Mouse (Mus musculus) kidney, embryonic 16.5 days (tissue): ENCODE data around the gene Egflam. TPM values are rescaled to one million over a fixed set of nuclear protein-coding genes. Genes with fewer than 3 reads are reported as not detected.

Experiments
- ATAC-seq: fragments of 200-750 bp; cut with Nextera tagmentation; 2 replicates; pipeline ENCODE4 v1.8.0; 2017; ENCODE audit warnings: moderate TSS enrichment; ENCODE audit not compliant: low FRiP score, low TSS enrichment
- H3K27ac ChIP-seq: fragments of 300-500 bp; sonication (generic); 2 replicates; pipeline ENCODE4 v1.5.1; 2014; ENCODE audit warnings: low read length
- H3K27me3 ChIP-seq: fragments of 300-500 bp; sonication (generic); 2 replicates; pipeline ENCODE4 v1.6.1; 2014; ENCODE audit warnings: low read length, control low read depth, mixed read lengths; ENCODE audit not compliant: insufficient read depth
- H3K36me3 ChIP-seq: fragments of 300-500 bp; sonication (generic); 2 replicates; pipeline ENCODE4 v1.6.1; 2014; ENCODE audit warnings: low read length, control low read depth, mixed read lengths; ENCODE audit not compliant: insufficient read depth
- H3K4me1 ChIP-seq: fragments of 300-500 bp; sonication (generic); 2 replicates; pipeline ENCODE4 v1.6.1; 2014; ENCODE audit warnings: low read length, control low read depth, mixed read lengths; ENCODE audit not compliant: insufficient read depth
- H3K4me2 ChIP-seq: fragments of 300-500 bp; sonication (generic); replicated peaks from 2 replicates; pipeline ENCODE4 v1.6.1; 2014; ENCODE audit warnings: low read depth, low read length
- H3K4me3 ChIP-seq: fragments of 300-500 bp; sonication (generic); 2 replicates; pipeline ENCODE4 v1.5.1; 2014; ENCODE audit warnings: mild to moderate bottlenecking, low read length
- H3K9ac ChIP-seq: fragments of 300-500 bp; sonication (generic); replicated peaks from 2 replicates; pipeline ENCODE4 v1.6.1; 2014; ENCODE audit warnings: low read length
- H3K9me3 ChIP-seq: fragments of 300-500 bp; sonication (generic); 2 replicates; pipeline ENCODE4 v1.6.1; 2016; ENCODE audit warnings: low read length, control low read depth
- WGBS: fragments of 180-500 bp; shearing (Covaris S2); extraction: QIAGEN DNeasy Blood & Tissue Kit; methylation state at CpG from one replicate; pipeline ENCODE4 v1.1.7; 2014; 5-methylcytosine and 5-hydroxymethylcytosine counted together
- polyA plus RNA-seq: library from polyadenylated mRNA; unstranded; fragments of >200 nt; fragmentation: Nextera tagmentation; extraction: Ambion mirVana; gene quantifications from 2 replicates; pipeline ENCODE4 v1.2.1, GENCODE M21; 2015

Egflam gene
- polyA plus RNA-seq: 24.3 and 26.1 TPM in 2 replicates

DNA sequence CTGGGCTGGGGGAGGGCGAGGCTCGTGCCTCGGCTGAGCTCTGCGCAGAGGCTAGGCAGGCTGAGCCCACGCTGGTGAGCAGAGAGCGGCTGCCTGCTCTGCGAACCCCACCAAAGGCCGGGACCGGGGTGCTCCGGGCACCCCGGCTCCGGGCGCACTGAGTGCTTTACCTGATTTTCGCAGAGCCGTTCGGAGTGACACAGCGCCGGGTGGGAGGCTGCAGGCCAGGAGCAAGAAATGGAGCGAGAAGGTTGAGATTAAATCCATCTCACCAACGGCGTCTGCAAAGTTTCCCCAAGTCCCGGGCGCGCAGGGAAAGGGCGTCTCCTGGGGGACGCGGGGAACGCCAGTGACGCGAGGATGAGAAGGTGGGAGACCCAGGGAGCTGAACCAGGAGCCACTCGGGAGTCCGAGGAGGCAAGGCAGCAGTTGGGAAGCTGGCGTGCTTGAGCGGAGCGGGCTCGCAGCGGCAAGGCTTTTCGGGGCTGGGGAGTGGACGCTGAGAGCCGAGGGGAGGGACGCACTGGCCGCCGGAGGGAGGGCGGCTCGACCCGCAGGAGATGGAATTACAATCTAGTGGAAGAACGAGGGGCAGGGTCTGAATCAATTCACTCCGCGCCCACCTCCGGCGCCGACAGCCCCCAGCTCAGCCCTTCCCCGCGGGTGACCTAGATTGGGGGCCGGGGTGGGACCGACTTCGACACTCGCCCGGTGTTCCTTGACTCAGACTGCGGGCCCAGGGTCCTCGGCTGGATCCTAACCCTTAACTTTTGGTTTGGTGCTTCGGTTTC is at the start of gene Egflam:
Gene Egflam, minus strand, starts transcription at position 578 of the 791 bp plus-strand sequence.
- no peaks in the 10 kb centered on the region for H3K36me3 ChIP-seq
- peak within 1 kb of the TSS; percentile 72 for H3K4me3 ChIP-seq
- H3K4me1 ChIP-seq: peaks cover 8% of the 10 kb centered on the region; the same call in 1 of the 2 replicates
- under 1% methylated on average over 62 of the region's 62 CpGs for WGBS
- peak within 1 kb of the TSS; percentile 93 for H3K4me2 ChIP-seq
- no peaks in the 10 kb centered on the region for H3K27me3 ChIP-seq
- peak; percentile 83 for ATAC-seq
- H3K9me3 ChIP-seq: no peaks in the 10 kb centered on the region
- peak within 1 kb of the TSS; percentile 77 for H3K9ac ChIP-seq
- peak within 1 kb of the TSS; percentile 73 for H3K27ac ChIP-seq

DNA sequence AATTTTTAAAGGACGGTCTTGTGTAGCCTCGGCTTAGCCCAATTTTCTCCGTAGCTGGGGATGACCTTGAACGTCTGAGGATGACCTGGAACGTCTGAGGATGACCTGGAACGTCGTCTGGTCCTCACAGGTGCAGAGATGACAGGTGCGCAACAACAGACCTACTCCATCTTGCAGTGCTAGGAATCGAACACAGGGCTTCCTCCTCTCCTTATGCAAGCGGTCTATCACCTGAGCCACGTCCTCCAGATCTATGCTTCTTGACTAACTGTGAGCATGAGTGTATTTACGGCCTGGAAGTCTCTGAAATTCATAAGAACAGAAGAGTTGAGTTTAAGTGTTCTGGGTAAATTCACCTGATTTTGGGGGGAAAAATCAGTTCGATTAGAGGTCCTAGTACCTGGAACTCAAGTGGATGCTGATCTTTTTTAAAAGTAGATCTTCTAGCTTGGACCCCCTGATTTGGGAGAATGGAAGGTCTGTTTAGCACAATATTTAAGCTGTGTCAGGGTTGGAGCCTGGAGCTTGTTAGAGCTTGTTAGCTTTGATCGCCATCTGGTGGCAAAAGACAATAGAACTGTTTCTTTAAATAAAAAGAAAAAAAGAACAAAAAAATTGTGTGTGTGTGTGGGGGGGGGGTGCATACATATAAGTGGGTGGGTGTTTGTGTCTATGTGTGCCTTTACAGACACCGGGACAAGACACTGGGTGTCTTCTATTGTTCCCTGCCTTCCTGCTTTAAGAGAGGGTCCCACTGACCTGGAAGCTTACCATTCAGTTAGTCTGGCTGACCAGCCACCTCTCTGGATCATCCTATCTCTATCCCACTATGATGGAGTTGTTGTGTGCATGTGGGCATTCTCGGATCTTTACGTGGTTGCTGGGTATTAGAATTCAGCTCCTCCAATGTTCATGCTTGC is 45.5 kb upstream of the Egflam start:
- H3K9me3 ChIP-seq: no peaks in the 10 kb centered on the region
- no peaks in the 10 kb centered on the region for H3K36me3 ChIP-seq
- H3K4me3 ChIP-seq: no peak overlapping the region
- no peak for ATAC-seq
- 0 out of 2 replicates have a peak, but pooled peaks cover 3% of the 10 kb centered on the region for H3K4me1 ChIP-seq
- 65% methylated on average over 17 of the region's 17 CpGs for WGBS
- H3K4me2 ChIP-seq: no peak overlapping the region
- no peak overlapping the region for H3K27ac ChIP-seq
- no peak overlapping the region for H3K9ac ChIP-seq
- H3K27me3 ChIP-seq: no peaks in the 10 kb centered on the region

DNA sequence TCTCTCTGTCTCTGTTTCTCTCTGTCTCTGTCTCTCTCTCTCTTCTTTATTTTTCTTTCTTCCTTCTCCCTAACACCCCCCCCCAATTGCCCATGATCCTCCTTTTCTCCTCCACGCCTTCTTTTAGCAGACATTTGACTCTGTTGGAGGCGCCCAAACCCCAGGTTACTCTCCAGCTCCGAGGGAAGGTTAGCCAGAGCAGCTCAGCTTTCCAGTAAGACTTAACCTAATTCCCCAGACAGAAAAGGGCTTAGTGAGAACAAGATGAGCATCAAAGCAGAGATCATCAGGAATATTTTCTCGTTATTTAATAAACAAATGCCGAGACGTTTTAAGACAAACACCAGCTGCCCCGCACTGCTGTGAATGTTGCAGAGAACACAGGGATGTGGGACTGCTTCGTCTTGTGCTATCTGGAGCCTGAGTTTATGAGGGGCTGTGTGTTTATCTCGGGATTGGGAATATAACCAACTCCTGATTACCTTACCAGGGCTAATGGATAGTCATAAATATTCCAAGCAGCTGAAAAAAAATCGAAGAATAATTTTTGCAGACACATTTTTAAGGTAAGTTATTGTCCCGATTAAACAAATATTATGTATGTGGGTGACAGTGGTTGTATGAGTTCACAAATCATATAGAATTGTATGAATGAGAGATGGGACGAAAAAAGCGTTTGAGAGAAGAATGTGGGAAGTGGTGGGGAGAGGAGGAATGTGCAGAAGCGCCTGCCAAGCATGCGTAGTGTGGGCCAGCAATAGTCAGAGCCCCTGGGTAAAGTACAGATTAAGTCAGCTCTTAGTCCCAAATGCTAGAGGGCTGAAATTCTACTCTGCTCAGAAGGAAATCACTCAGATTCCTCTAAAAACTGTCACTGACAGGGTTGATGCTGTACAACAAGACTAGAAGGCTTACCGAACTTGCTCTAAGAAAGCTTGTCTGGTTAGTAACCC is 44.2 kb upstream of the Egflam start:
- Histone ChIP-seq H3K9me3 (no peaks in the 10 kb centered on the region), H3K27me3 (no peaks in the 10 kb centered on the region), H3K4me3 (no peak overlapping the region), H3K27ac (no peak overlapping the region), H3K36me3 (no peaks in the 10 kb centered on the region), H3K4me1 (0 out of 2 replicates have a peak, but pooled peaks cover 3% of the 10 kb centered on the region), H3K4me2 (no peak overlapping the region; the same call in 1 of the 2 replicates), H3K9ac (no peak overlapping the region)
- no peak for ATAC-seq
- 57% methylated on average over 16 of the region's 16 CpGs for WGBS

DNA sequence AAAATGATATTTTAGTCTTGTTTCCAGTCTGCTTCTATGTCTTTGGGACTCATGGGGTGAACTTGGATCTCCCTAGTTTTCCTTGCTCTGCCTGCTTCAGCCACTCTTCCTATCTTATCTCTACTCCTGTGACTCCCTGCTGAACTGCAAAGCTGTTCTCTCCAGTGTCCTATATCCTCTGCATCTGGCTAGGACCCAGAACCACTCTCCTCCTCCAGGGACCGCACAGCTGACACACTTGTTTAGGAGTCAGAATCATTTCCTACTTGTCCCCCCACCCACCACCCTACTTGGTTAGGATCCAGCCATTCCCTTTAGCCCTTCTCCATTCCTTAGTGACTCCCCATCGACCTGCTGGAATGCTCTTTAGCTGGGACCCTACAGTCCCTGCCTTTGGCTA is 26.1 kb upstream of the Egflam start:
- WGBS: 80% methylated on average over 2 of the region's 2 CpGs
- no peaks in the 10 kb centered on the region for H3K4me1 ChIP-seq
- no peak overlapping the region for H3K4me3 ChIP-seq
- no peak overlapping the region for H3K27ac ChIP-seq
- no peaks in the 10 kb centered on the region for H3K27me3 ChIP-seq
- no peaks in the 10 kb centered on the region for H3K9me3 ChIP-seq
- H3K9ac ChIP-seq: no peak overlapping the region
- H3K36me3 ChIP-seq: no peaks in the 10 kb centered on the region
- no peak overlapping the region for H3K4me2 ChIP-seq
- no peak for ATAC-seq

DNA sequence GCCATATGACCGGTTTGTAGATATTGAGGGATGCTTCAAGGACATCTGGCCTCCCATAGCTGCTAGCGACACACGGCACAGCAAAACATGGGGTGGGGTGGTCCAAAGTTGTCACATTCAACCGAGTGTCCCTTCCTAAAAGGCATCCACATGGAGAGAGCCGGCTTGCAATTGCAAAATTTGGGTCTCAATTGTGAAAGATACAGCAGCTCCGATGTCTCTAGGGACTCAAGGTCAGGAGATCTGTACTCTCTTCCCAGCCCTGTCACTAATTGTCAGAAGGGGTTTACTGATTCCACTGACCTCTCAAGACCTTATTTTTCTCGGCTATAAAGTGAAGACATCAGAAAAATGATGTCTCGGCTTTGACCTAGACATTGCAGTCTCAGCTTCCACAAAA is 6.3 kb upstream of the Egflam start:
- WGBS: 75% methylated on average over 8 of the region's 8 CpGs
- H3K36me3 ChIP-seq: no peaks in the 10 kb centered on the region
- no peak overlapping the region for H3K4me3 ChIP-seq
- no peak overlapping the region for H3K9ac ChIP-seq
- H3K4me1 ChIP-seq: no peaks in the 10 kb centered on the region
- no peak overlapping the region for H3K4me2 ChIP-seq
- H3K9me3 ChIP-seq: no peaks in the 10 kb centered on the region
- no peak for ATAC-seq
- no peaks in the 10 kb centered on the region for H3K27me3 ChIP-seq
- H3K27ac ChIP-seq: no peak overlapping the region

DNA sequence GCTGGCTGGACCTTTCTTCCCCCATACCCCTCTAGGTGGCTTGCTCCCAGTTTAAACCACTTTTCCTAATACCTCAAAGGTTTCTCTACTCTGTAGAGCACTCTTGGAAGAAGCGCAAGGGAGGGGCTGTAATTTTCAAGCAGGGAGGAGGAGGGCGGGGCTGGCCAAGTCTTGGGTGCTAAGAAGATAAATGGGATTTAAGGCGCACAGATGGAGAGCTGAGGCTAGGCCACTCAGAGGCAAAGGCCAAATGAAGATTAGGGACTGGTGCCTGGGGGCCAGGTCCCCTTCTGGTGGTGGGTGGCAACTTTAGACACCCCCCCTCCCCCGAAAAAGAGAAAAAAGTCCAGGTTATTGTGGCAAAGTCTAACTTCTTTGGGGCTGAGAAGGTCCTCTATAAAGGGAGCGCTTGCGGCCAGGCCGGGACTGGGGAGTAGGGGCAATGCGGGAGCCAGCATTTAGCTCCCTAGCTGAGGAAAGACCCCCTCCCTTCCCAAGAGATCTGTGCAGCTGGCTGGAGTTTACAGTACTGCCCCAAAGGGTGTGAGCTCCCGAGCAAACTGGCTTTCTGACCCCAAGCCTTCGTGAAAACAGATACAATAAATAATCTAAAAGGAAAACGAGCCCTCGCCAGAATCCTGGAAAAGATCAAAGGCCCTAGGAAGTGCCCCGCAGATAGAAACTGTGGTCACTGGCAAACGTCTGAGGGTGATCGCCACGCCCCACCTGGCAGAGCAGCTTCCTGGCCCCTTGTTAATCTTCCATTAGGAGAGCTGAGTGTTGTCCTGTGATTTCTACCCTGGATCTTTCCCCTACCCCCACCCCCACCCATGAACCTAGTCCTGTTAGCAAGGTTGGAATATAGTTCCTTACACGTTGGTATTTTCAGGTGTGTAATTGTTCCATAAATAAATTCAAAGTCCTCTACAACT is 680 bp upstream of the Egflam start:
- H3K9me3 ChIP-seq: no peaks in the 10 kb centered on the region
- H3K27ac ChIP-seq: 0 out of 2 replicates have a peak overlapping the region, but pooled peaks have one; percentile 39
- no peaks in the 10 kb centered on the region for H3K36me3 ChIP-seq
- H3K4me3 ChIP-seq: peak overlapping the region; percentile 72
- peak; percentile 57 for ATAC-seq
- H3K4me1 ChIP-seq: peaks cover 8% of the 10 kb centered on the region; the same call in 1 of the 2 replicates
- peak overlapping the region; percentile 77 for H3K9ac ChIP-seq
- no peaks in the 10 kb centered on the region for H3K27me3 ChIP-seq
- H3K4me2 ChIP-seq: peak overlapping the region; percentile 93
- WGBS: 3% methylated on average over 17 of the region's 17 CpGs

DNA sequence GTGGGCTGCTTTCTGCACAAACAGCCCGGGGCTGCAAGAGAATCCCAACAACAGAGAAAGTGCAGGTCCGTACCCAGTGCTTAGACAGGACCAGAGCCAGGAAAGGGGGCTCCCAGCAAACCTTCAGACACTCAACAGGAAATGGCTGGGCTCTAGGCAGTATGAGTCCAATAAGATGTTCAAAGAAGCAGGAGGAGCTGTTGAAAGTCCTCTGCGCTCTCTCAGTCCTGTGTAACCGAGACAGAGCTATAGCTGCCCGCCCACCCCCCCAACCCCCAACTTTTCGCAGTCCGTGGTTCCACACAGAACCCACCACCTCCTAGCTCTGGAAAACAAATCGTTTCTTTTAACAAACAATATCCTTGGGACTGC is 763 bp downstream of the Egflam start:
- peak; percentile 52 for ATAC-seq
- no peaks in the 10 kb centered on the region for H3K36me3 ChIP-seq

DNA sequence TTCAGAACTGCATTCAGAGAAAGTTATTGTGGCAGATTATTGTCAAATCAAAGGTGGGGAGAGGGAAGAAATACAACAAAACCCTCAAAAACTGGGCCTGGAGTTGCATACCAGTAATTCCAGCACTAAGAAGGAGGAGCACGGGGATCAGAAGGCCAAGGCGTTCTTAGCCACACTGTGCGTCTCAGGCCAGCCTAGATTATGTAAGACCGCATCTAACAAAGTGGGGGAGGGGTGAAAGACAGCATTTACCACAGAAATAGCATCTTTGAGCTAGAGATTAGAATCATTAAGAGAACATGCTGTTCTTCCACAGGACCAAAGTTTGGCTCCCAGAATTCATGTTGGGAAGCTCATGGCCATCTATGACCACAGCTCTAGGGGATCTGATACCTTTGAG is 14.8 kb downstream of the Egflam start:
- Histone ChIP-seq H3K9me3 (no peaks in the 10 kb centered on the region), H3K27ac (no peak overlapping the region), H3K9ac (no peak overlapping the region), H3K36me3 (no peaks in the 10 kb centered on the region), H3K4me3 (no peak overlapping the region), H3K4me1 (peaks cover 10% of the 10 kb centered on the region), H3K27me3 (no peaks in the 10 kb centered on the region), H3K4me2 (no peak overlapping the region)
- WGBS: 85% methylated on average over 4 of the region's 4 CpGs
- no peak for ATAC-seq

More for the DNA sequence above, 763 bp downstream of the Egflam start:
- no peaks in the 10 kb centered on the region for H3K9me3 ChIP-seq
- peaks cover 8% of the 10 kb centered on the region; the same call in 1 of the 2 replicates for H3K4me1 ChIP-seq
- H3K27ac ChIP-seq: peak overlapping the region; percentile 73
- no peaks in the 10 kb centered on the region for H3K27me3 ChIP-seq
- WGBS: 1% methylated on average over 8 of the region's 8 CpGs
- H3K4me3 ChIP-seq: peak overlapping the region; percentile 72
- peak overlapping the region; percentile 93 for H3K4me2 ChIP-seq
- peak overlapping the region; percentile 77 for H3K9ac ChIP-seq
